Mouse (Mus musculus) G1E (cell line): ENCODE measurements at regions not wholly inside any gene's neighbourhood (a gene's known extent, or its start where the extent isn't known, plus 50 kb on each side); places are given as distances from the start of the nearest gene placed in this dataset.

ENCODE experiments used
- CTCF ChIP-seq: IDR thresholded peaks from 2 replicates; pipeline ENCODE4 v1.5.1; 2012; ENCODE audit warnings: low read depth, low read length, inconsistent platforms, mixed read lengths
- GATA2 ChIP-seq: IDR thresholded peaks from 2 replicates; pipeline ENCODE4 v1.6.1; 2012; ENCODE audit warnings: low read depth, low read length, inconsistent platforms, borderline replicate concordance
- POLR2AphosphoS5 ChIP-seq: IDR thresholded peaks from 2 replicates; pipeline ENCODE4 v1.6.1; 2012; ENCODE audit warnings: low read depth, low read length, inconsistent platforms; ENCODE audit not compliant: insufficient replicate concordance
- TAL1 ChIP-seq: conservative IDR thresholded peaks from 2 replicates; pipeline ENCODE4 v1.6.1; 2012; ENCODE audit warnings: low read depth, low read length, inconsistent platforms, mixed read lengths

DNA sequence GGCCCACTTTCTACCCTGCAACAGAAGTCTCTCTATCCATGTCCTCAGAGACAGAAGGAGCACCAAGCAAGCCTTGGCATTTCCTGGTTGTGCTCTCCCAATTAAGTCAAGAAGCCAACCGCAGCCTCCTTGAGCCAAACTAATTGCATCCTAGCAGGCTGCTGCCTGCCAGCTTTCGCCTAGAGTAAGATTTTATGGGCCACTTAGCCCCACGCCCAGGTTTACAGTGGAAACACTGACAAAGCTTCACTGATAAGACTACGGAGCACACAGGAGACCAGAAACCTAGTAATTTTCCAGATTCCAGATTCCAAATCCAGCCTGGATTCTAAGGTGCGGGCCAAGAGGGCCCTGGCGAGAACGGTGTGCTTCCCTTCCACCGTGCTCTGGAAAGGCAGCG is 249.0 kb upstream of the Usp24 start:
- TF ChIP-seq CTCF (no peak), TAL1 (no peak), POLR2AphosphoS5 (no peak), GATA2 (no peak)
